Mouse (Mus musculus) heart, postnatal 0 days (tissue): Measurements from ENCODE around the gene Isl2. TPM values are rescaled to one million over a fixed set of nuclear protein-coding genes. Genes with fewer than 3 reads are reported as not detected.

Experiments used
- ATAC-seq: fragments of 200-750 bp; cut with Nextera tagmentation; 2 replicates; pipeline ENCODE4 v1.8.0; 2017; ENCODE audit warnings: low read depth, moderate number of reproducible peaks, moderate library complexity; ENCODE audit not compliant: insufficient read depth
- DNase-seq: peaks from one replicate; pipeline ENCODE4 v3.0.0-alpha.2; 2016; ENCODE audit warnings: low spot score
- H3K27ac ChIP-seq: fragments of 300-500 bp; sonication (generic); 2 replicates; pipeline ENCODE4 v1.5.1; 2014; ENCODE audit warnings: low read depth, mild to moderate bottlenecking
- H3K27me3 ChIP-seq: fragments of 300-500 bp; sonication (generic); 2 replicates; pipeline ENCODE4 v1.6.1; 2014; ENCODE audit warnings: low read length, mixed read lengths; ENCODE audit not compliant: control insufficient read depth, insufficient read depth
- H3K36me3 ChIP-seq: fragments of 300-500 bp; sonication (generic); replicated peaks from 2 replicates; pipeline ENCODE4 v1.6.1; 2014; ENCODE audit warnings: low read length, mixed read lengths; ENCODE audit not compliant: control insufficient read depth, insufficient read depth
- H3K4me1 ChIP-seq: fragments of 300-500 bp; sonication (generic); 2 replicates; pipeline ENCODE4 v1.6.1; 2014; ENCODE audit warnings: antibody characterized with exemption; ENCODE audit not compliant: control insufficient read depth, insufficient read depth
- H3K4me2 ChIP-seq: fragments of 300-500 bp; sonication (generic); 2 replicates; pipeline ENCODE4 v1.6.1; 2014; ENCODE audit warnings: low read depth, mild to moderate bottlenecking, low read length, moderate library complexity
- H3K4me3 ChIP-seq: fragments of 300-500 bp; sonication (generic); 2 replicates; pipeline ENCODE4 v1.5.1; 2014; ENCODE audit warnings: low read depth, low read length
- H3K9ac ChIP-seq: fragments of 300-500 bp; sonication (generic); replicated peaks from 2 replicates; pipeline ENCODE4 v1.6.1; 2014; ENCODE audit warnings: low read depth, low read length, mixed read lengths
- H3K9me3 ChIP-seq: fragments of 300-500 bp; sonication (generic); replicated peaks from 2 replicates; pipeline ENCODE4 v1.6.1; 2016; ENCODE audit warnings: low read length; ENCODE audit not compliant: control insufficient read depth
- CTCF ChIP-seq: IDR thresholded peaks from 2 replicates; pipeline ENCODE4 v1.5.1; 2016; ENCODE audit warnings: antibody characterized with exemption, control low read depth, low read depth
- EP300 ChIP-seq: IDR thresholded peaks from 2 replicates; pipeline ENCODE4 v1.6.1; 2016; ENCODE audit warnings: antibody characterized with exemption, low read depth
- whole genome bisulfite sequencing: fragments of 180-500 bp; shearing (Covaris S2); extraction: QIAGEN DNeasy Blood & Tissue Kit; methylation state at CpG from one replicate; pipeline ENCODE4 v1.1.7; 2014; 5-methylcytosine and 5-hydroxymethylcytosine counted together
- polyA plus RNA-seq: library from polyadenylated mRNA; unstranded; fragments of >200 nt; fragmentation: Nextera tagmentation; extraction: Ambion mirVana; gene quantifications from 2 replicates; pipeline ENCODE4 v1.2.1, GENCODE M21; 2015
- total RNA-seq: library from RNA; depleted of rRNA; stranded (reverse); fragments of >200 nt; gene quantifications from 2 replicates; pipeline ENCODE4 v1.2.3, GENCODE M21; 2014; ENCODE audit warnings: low replicate concordance; rRNA removed

Isl2 gene
- total and polyA plus RNA-seq, 2 experiments from 2014 or later: not detected

DNA sequence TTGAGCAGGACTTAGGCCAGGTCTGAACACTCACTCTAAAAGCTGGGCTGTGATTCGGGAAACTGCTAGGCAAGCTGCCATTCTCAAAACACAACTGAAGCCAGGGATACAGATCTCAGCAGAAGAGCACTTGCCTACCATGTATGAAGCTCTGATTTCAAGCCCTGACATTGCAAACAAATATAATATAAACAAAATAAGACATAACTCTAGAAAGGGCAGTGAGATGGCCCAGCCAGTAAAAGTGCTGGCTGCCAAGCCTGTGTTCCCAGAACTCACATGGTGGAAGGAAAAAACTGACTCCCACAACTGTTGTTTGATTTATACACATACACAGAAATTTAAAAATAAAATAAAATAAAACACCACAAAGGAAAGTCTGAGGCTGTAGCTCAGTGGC, 32.6 kb downstream of the Isl2 start:
- H3K9ac ChIP-seq: no peak overlapping the region
- H3K27ac ChIP-seq: no peak overlapping the region
- no peaks in the 10 kb centered on the region for H3K27me3 ChIP-seq
- H3K36me3 ChIP-seq: no peaks in the 10 kb centered on the region
- ATAC-seq (no peak), DNase-seq (no peak)
- no peak for TF ChIP-seq EP300
- TF ChIP-seq CTCF: no peak
- H3K4me3 ChIP-seq: no peak overlapping the region
- no peaks in the 10 kb centered on the region for H3K4me1 ChIP-seq
- no peaks in the 10 kb centered on the region for H3K9me3 ChIP-seq
- H3K4me2 ChIP-seq: no peak overlapping the region
- WGBS: 74% methylated on average over 1 of the region's 1 CpGs

DNA sequence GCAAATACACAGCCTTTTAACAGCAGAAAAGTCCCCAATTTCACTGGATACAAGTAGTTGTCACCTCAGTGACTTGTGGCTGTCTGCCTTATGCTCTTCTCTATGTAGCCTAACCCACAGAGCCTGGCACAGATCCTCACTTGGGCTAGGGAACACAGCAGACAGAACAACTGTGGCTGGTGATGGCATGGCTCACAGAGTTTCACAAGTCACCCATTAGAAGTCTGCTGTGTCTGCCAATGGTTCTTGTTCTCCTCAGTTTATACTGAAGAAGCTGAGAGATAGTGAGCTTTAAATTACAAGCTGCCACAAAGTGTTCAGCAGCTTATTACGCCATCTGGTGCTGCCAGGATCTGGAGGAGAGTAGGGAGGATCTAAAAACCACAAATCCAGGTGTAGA, 38.1 kb downstream of the Isl2 start:
- no peak overlapping the region for H3K27ac ChIP-seq
- no peaks in the 10 kb centered on the region for H3K4me1 ChIP-seq
- no peak overlapping the region for H3K4me2 ChIP-seq
- TF ChIP-seq CTCF: no peak
- no peak for TF ChIP-seq EP300
- no peaks in the 10 kb centered on the region for H3K27me3 ChIP-seq
- DNase-seq: no peak
- no peaks in the 10 kb centered on the region for H3K9me3 ChIP-seq
- H3K9ac ChIP-seq: no peak overlapping the region
- H3K4me3 ChIP-seq: no peak overlapping the region
- 81% methylated on average over 1 of the region's 1 CpGs for WGBS
- no peaks in the 10 kb centered on the region for H3K36me3 ChIP-seq
- ATAC-seq: no peak

DNA sequence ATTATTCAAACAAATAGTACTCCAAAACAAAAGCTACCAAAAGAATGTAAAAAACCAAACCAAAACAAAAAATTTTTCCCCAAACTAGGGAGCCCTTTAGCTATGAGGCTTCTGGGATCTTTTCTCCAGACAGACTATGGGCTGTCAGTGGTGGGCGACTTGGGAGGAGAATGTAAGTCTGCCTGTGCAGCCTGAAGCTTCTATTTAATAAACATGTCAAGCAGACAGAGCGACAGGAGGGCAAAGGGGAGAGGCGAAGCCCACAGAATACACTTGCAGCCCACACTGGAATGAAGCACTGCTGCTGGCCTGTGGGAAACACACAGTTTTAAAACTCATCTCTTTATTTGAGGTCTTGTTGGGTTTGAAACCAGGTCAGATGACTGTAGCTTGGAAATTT, 42.9 kb downstream of the Isl2 start:
- no peak overlapping the region for H3K9ac ChIP-seq
- DNase-seq (no peak), ATAC-seq (no peak)
- H3K4me3 ChIP-seq: no peak overlapping the region
- 71% methylated on average over 3 of the region's 3 CpGs for WGBS
- no peaks in the 10 kb centered on the region for H3K27me3 ChIP-seq
- H3K9me3 ChIP-seq: no peaks in the 10 kb centered on the region
- no peak overlapping the region for H3K4me2 ChIP-seq
- TF ChIP-seq CTCF: no peak
- TF ChIP-seq EP300: no peak
- no peak overlapping the region for H3K27ac ChIP-seq
- 0 out of 2 replicates have a peak, but pooled peaks cover 6% of the 10 kb centered on the region for H3K36me3 ChIP-seq
- no peaks in the 10 kb centered on the region for H3K4me1 ChIP-seq

DNA sequence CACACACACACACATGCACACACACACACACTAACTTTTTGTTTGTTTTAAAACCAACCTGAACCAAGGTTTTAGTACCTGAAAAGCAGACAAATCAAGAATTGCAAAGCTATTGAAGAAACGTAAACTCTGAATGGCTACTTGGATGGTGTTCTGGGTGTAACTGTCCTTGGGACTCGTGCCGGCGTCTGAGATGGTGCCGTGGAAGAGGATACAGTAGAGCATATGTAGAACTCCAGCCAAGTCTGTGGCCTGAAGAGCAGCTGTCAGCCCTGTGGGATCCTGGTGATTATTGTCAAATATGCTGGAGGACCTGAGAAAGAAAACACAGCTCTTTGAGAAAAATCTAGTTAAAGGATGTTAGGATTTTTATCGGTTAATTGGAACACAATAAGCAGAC, 47.7 kb downstream of the Isl2 start:
- TF ChIP-seq EP300: no peak
- TF ChIP-seq CTCF: no peak
- Histone ChIP-seq H3K9me3 (no peaks in the 10 kb centered on the region), H3K9ac (no peak overlapping the region), H3K27ac (no peak overlapping the region), H3K4me1 (no peaks in the 10 kb centered on the region), H3K36me3 (0 out of 2 replicates have a peak, but pooled peaks cover 6% of the 10 kb centered on the region), H3K4me3 (no peak overlapping the region), H3K4me2 (no peak overlapping the region), H3K27me3 (no peaks in the 10 kb centered on the region)
- no peak for DNase-seq
- no peak for ATAC-seq
- WGBS: 93% methylated on average over 6 of the region's 6 CpGs

Other genes with a start within 250 kb of the Isl2 start
- gene Nrg4, start 211.8 kb upstream of the Isl2 start, total RNA-seq: 0.43 TPM in 1 of 2 replicates, not detected in the other
- 1.2 and 1.3 TPM in 2 replicates for gene Nrg4, start 211.8 kb upstream of the Isl2 start, polyA plus RNA-seq
- gene Tmem266, start 211.8 kb upstream of the Isl2 start, total RNA-seq: 2.1 TPM in 1 of 2 replicates, not detected in the other
- gene Tmem266, start 211.8 kb upstream of the Isl2 start, polyA plus RNA-seq: 0.11 and 0.15 TPM in 2 replicates
- 85.6 and 94.5 TPM in 2 replicates for gene Etfa, start 26.4 kb upstream of the Isl2 start, total RNA-seq
- gene Etfa, start 26.4 kb upstream of the Isl2 start, polyA plus RNA-seq: 929 and 949 TPM in 2 replicates